Mouse (Mus musculus) neural tube, embryonic 11.5 days (tissue): ENCODE results near the gene Gm20388. TPM values are rescaled to one million over a fixed set of nuclear protein-coding genes. Genes with fewer than 3 reads are reported as not detected.
A peak's percentile ranks its signal among the peaks of the same experiment; 100 is the strongest.

ENCODE experiments used
- ATAC-seq: fragments of 200-750 bp; cut with Nextera tagmentation; 2 replicates; pipeline ENCODE4 v1.8.0; 2017; ENCODE audit warnings: moderate number of reproducible peaks, mild to moderate bottlenecking, moderate TSS enrichment, moderate library complexity; ENCODE audit not compliant: insufficient read depth, low FRiP score, low TSS enrichment
- DNase-seq: peaks from one replicate; pipeline ENCODE4 v3.0.0-alpha.2; 2015; ENCODE audit warnings: low spot score
- H3K27ac ChIP-seq: fragments of 300-500 bp; sonication (generic); 2 replicates; pipeline ENCODE4 v1.5.1; 2014; ENCODE audit warnings: low read depth, mild to moderate bottlenecking, low read length
- H3K27me3 ChIP-seq: fragments of 300-500 bp; sonication (generic); 2 replicates; pipeline ENCODE4 v1.6.1; 2014; ENCODE audit warnings: mild to moderate bottlenecking, low read length, mixed read lengths; ENCODE audit not compliant: control insufficient read depth, insufficient read depth
- H3K36me3 ChIP-seq: fragments of 300-500 bp; sonication (generic); 2 replicates; pipeline ENCODE4 v1.6.1; 2014; ENCODE audit warnings: mild to moderate bottlenecking, low read length, moderate library complexity, mixed read lengths; ENCODE audit not compliant: control insufficient read depth, insufficient read depth
- H3K4me1 ChIP-seq: fragments of 300-500 bp; sonication (generic); 2 replicates; pipeline ENCODE4 v1.6.1; 2014; ENCODE audit warnings: low read length, mixed read lengths; ENCODE audit not compliant: control insufficient read depth, insufficient read depth
- H3K4me2 ChIP-seq: fragments of 300-500 bp; sonication (generic); 2 replicates; pipeline ENCODE4 v1.6.1; 2014; ENCODE audit warnings: low read depth, mild to moderate bottlenecking, moderate library complexity
- H3K4me3 ChIP-seq: fragments of 300-500 bp; sonication (generic); 2 replicates; pipeline ENCODE4 v1.5.1; 2014; ENCODE audit warnings: low read depth, low read length
- H3K9ac ChIP-seq: fragments of 300-500 bp; sonication (generic); 2 replicates; pipeline ENCODE4 v1.6.1; 2014; ENCODE audit warnings: mild to moderate bottlenecking, low read length
- H3K9me3 ChIP-seq: fragments of 300-500 bp; sonication (generic); 2 replicates; pipeline ENCODE4 v1.6.1; 2016; ENCODE audit warnings: low read length; ENCODE audit not compliant: control insufficient read depth
- WGBS: fragments of 180-500 bp; shearing (Covaris S2); extraction: QIAGEN DNeasy Blood & Tissue Kit; methylation state at CpG from one replicate; pipeline ENCODE4 v1.1.7; 2014; 5-methylcytosine and 5-hydroxymethylcytosine counted together
- polyA plus RNA-seq: library from polyadenylated mRNA; unstranded; fragments of >200 nt; fragmentation: Nextera tagmentation; extraction: Ambion mirVana; gene quantifications from 2 replicates; pipeline ENCODE4 v1.2.1, GENCODE M21; 2014

Gene Gm20388
- polyA plus RNA-seq, 1 experiment from 2014 or later, result not detected

DNA sequence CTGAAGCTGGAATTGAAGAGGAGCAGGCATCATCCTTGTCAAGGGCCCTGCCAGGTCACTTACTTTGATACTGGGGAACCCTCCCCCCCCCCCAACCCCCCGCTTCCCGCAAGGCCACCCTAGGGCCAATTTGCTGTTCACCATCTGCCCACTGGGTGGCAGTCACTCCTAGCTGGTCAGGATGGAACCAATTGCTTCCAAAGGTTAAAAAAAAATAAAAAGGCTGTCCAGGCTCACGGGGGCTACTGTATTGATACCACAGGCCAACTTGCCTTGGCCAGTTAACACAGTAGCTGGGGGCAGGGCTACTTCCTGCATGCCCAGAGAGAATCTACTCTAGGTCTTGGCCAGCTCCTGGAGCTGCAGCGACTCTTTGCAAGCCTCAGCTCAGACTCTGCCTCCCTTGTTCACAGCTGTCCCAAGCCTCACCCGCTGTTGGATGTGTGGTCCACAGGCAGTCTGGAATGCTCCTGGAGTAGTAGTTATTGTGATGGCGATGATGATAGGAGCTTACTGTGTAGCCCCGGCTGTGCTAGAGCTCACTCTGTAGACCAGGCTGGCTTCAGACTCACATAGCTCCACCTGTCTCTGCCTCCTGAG lies 2707.4 kb downstream of the Gm20388 start:
- H3K27me3 ChIP-seq, result no peaks in the 10 kb centered on the region
- H3K9ac ChIP-seq, result no peak overlapping the region
- no peak overlapping the region for H3K27ac ChIP-seq
- H3K36me3 ChIP-seq, result no peaks in the 10 kb centered on the region
- peaks cover 5% of the 10 kb centered on the region; the same call in 1 of the 2 replicates for H3K4me1 ChIP-seq
- WGBS, result 37% methylated on average over 5 of the region's 7 CpGs
- DNase-seq (peak; percentile 86), ATAC-seq (no peak)
- no peak overlapping the region for H3K4me3 ChIP-seq
- H3K4me2 ChIP-seq, result no peak overlapping the region
- H3K9me3 ChIP-seq, result no peaks in the 10 kb centered on the region

DNA sequence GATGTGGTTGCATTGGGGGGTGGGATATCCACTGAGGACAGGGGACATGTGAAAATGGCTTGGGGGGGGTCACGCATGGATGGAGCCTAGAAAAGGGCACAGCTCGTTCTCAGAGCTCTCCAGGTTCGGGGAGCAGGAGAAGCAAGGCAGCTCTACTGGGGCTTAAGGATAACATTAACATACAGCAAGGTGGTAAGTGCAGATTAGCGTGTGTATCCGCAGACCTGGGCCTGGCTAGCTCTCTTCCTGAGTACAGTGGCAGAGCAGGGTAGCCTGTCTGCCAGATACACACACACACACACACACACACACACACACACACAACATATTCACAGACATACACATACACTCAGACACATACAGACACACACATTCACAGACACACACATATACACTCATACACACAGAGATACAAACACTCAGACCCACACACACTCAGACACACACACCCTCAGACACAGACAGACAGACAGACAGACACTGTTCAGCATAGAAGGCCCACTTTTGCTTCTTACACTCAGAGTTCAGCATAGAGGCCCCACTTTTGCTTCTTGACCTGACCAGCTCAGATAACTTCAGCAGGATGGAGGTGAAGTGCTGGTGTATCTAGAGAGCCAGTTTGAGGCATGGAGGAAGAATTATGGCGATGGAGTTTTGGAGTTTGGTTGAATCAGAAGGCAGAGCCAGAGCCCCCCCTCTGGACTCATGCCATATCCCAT lies 2708.2 kb downstream of the Gm20388 start:
- H3K4me1 ChIP-seq, result peaks cover 5% of the 10 kb centered on the region; the same call in 1 of the 2 replicates
- H3K27me3 ChIP-seq, result no peaks in the 10 kb centered on the region
- DNase-seq (no peak), ATAC-seq (no peak)
- H3K4me3 ChIP-seq, result no peak overlapping the region
- 79% methylated on average over 6 of the region's 6 CpGs for WGBS
- no peak overlapping the region for H3K9ac ChIP-seq
- no peak overlapping the region for H3K4me2 ChIP-seq
- no peaks in the 10 kb centered on the region for H3K9me3 ChIP-seq
- no peaks in the 10 kb centered on the region for H3K36me3 ChIP-seq
- H3K27ac ChIP-seq, result no peak overlapping the region

DNA sequence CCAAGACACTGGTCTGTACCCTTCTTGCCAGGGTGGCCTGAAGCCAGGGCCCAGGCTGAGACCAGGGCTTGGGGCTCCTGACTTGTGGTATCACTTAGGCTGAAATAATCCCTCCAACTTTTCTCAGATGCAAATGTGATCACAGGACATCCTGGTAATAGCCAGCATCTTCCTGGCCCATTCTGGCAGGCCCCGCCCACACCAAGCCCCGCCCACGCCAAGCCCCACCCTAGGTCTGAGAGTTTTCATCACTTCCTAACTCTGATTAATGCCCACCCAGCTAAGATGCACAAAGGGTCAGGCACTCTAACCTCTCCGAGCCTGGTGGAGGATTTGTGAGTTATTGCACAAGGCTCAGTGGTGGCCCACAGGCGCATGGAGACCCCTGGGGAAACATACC lies 2709.8 kb downstream of the Gm20388 start:
- no peaks in the 10 kb centered on the region for H3K27me3 ChIP-seq
- no peak overlapping the region for H3K4me2 ChIP-seq
- WGBS, result 41% methylated on average over 5 of the region's 5 CpGs
- H3K9me3 ChIP-seq, result no peaks in the 10 kb centered on the region
- H3K27ac ChIP-seq, result no peak overlapping the region
- H3K4me1 ChIP-seq, result peaks cover 5% of the 10 kb centered on the region; the same call in 1 of the 2 replicates
- H3K4me3 ChIP-seq, result no peak overlapping the region
- DNase-seq (no peak), ATAC-seq (no peak)
- H3K36me3 ChIP-seq, result no peaks in the 10 kb centered on the region
- H3K9ac ChIP-seq, result no peak overlapping the region

DNA sequence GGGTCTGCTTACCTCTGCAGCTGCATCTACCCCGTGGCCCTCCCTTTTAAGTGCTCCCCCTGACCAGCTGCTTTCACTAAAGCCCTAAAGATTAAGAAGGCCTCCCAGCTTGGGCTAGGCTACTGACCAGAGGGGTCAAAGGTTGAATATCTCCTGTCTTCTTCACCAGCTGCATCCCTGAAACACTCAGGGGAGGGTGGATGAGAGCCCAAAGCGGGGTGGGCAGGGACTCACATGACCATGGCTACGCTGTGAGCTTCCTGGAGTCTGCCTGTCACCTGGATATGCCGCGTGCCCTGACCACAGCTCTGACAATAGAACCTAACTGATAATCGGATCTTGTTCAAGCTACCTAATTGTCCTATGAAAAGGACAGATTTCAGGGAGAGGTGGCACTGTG lies 2712.1 kb downstream of the Gm20388 start, which contains the start of gene Pabpn1l:
TSS of gene Pabpn1l (minus strand) at position 13 of the 400 bp plus-strand sequence.
- Histone ChIP-seq H3K36me3 (no peaks in the 10 kb centered on the region), H3K4me3 (no peak within 1 kb of the TSS), H3K27ac (no peak within 1 kb of the TSS), H3K27me3 (no peaks in the 10 kb centered on the region), H3K4me1 (peaks cover 5% of the 10 kb centered on the region; the same call in 1 of the 2 replicates), H3K9me3 (no peaks in the 10 kb centered on the region), H3K4me2 (no peak within 1 kb of the TSS), H3K9ac (no peak within 1 kb of the TSS)
- 64% methylated on average over 6 of the region's 6 CpGs for WGBS
- ATAC-seq, result no peak
- no peak for DNase-seq

DNA sequence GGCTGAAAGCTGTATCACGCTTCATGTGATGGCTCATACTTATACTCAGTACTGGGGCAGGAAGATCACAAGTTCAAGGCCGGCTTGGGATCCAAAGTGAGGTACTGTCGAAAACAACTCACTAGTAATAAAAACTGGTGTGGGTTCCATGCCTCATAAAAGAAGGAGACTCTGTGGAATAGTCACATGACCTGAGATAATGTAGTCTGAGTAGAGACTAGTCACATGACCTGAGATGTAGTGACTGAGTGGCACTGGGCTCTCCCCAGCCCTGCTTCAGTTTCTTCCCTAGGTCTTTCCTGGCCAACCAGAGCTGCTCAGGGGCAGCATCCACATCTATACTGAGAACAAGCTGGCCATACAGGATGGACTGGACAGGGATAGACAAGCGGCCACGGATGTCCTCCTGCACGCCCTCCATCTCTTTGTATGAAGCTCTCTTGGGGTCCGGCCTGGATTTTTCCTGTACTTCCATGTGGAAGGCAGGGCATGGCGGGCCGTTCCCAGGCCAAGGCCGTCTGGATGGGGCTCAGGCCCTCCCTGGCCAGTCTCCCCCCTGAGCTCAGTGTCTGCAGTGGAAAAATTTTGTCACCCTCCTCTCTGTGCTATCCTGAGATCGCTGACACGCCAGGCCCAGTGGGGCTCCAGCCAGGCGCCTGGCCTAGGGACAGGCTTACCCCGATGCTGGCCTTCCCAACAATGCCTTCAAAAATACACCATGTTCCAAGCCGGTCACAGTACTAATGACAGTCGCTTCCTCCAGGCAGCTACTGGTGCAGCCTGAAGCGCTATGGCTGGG lies 2713.4 kb downstream of the Gm20388 start:
- Histone ChIP-seq H3K36me3 (no peaks in the 10 kb centered on the region), H3K4me3 (no peak overlapping the region), H3K27ac (no peak overlapping the region), H3K9ac (no peak overlapping the region), H3K9me3 (no peaks in the 10 kb centered on the region), H3K4me2 (no peak overlapping the region), H3K27me3 (no peaks in the 10 kb centered on the region), H3K4me1 (peaks cover 3% of the 10 kb centered on the region; the same call in 1 of the 2 replicates)
- WGBS, result 92% methylated on average over 17 of the region's 17 CpGs
- DNase-seq (no peak), ATAC-seq (no peak)

GRCm38 (mm10) chr8:122624653-122625052 lies 2714.0 kb downstream of the Gm20388 start:
- H3K9ac ChIP-seq, result no peak overlapping the region
- WGBS, result 77% methylated on average over 5 of the region's 5 CpGs
- H3K27me3 ChIP-seq, result no peaks in the 10 kb centered on the region
- no peak overlapping the region for H3K4me3 ChIP-seq
- ATAC-seq, result no peak
- H3K9me3 ChIP-seq, result no peaks in the 10 kb centered on the region
- H3K4me2 ChIP-seq, result no peak overlapping the region
- no peaks in the 10 kb centered on the region for H3K36me3 ChIP-seq
- no peak for DNase-seq
- no peak overlapping the region for H3K27ac ChIP-seq
- no peaks in the 10 kb centered on the region for H3K4me1 ChIP-seq

DNA sequence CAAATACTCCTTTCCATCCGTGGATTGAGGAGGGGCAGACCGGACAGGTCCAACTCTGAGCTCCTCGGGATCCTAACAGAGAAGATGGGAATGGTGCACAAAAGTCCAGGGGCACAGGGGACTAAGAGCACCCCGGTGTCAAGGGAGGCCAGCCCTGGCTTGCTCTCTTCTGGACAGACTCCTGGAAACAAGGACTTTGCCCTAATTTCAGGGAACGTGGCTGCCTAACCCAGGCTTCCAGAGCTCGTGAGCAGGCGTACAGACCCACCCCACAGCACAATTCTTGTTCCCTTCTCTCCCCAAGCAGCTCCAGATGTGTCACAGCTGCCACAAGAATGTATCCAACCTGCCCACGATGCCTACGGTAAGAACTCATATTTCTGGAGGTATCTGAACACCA lies 2715.2 kb downstream of the Gm20388 start:
- H3K27me3 ChIP-seq, result no peaks in the 10 kb centered on the region
- DNase-seq (no peak), ATAC-seq (no peak)
- H3K4me1 ChIP-seq, result no peaks in the 10 kb centered on the region; the same call in 1 of the 2 replicates
- no peaks in the 10 kb centered on the region for H3K9me3 ChIP-seq
- no peak overlapping the region for H3K9ac ChIP-seq
- no peak overlapping the region for H3K4me3 ChIP-seq
- no peak overlapping the region for H3K27ac ChIP-seq
- H3K36me3 ChIP-seq, result no peaks in the 10 kb centered on the region
- H3K4me2 ChIP-seq, result no peak overlapping the region
- WGBS, result 90% methylated on average over 9 of the region's 9 CpGs

- Histone ChIP-seq H3K27ac (no peak overlapping the region), H3K27me3 (no peaks in the 10 kb centered on the region), H3K4me3 (no peak overlapping the region), H3K36me3 (no peaks in the 10 kb centered on the region), H3K9me3 (no peaks in the 10 kb centered on the region), H3K4me2 (no peak overlapping the region), H3K9ac (no peak overlapping the region), H3K4me1 (no peaks in the 10 kb centered on the region; the same call in 1 of the 2 replicates)
- WGBS, result 72% methylated on average over 2 of the region's 2 CpGs
- ATAC-seq, result no peak
- DNase-seq, result no peak
Measured at GRCm38 (mm10) chr8:122626896-122627295, 2716.3 kb downstream of the Gm20388 start.
